Mouse (Mus musculus): ENCODE data around the gene Cbln3. TPM values are rescaled to one million over a fixed set of nuclear protein-coding genes. Genes with fewer than 3 reads are reported as not detected.

Gene Cbln3
- polyA plus RNA-seq, 1 experiment from 2014 or later, result 0.58 TPM

DNA sequence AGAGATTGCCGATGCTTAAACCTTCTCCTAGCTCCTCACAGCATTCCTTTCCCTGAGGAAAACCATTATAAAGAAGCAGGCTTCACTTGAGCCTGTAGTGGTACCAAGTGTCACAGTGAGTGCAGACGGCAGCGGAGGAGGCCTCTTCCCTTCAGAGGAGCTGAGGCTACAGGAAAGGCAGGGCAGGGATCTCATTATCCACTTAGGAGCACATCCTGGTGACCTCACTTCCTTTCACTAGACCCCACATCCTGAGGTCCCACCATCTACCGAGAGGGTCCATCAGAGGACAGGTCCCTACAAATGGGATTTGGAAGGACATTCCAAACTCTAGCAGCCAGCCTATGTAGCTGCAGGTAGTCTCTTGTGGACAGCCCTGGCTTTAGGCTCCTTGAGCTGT lies 26.6 kb downstream of the Cbln3 start:
- Histone ChIP-seq H3K4me3 (replicated peaks) (no peak overlapping the region), H3K36me3 (no peaks in the 10 kb centered on the region), H3K27me3 (replicated peaks) (no peaks in the 10 kb centered on the region), H3K4me2 (peak overlapping the region; percentile 15; the same call in 1 of the 2 replicates), H3K9me3 (replicated peaks) (no peaks in the 10 kb centered on the region), H3K4me1 (peaks cover 62% of the 10 kb centered on the region), H3K9ac (replicated peaks) (no peak overlapping the region), H3K27ac (replicated peaks) (no peak overlapping the region)
- 67% methylated on average over 4 of the region's 4 CpGs for WGBS
- ATAC-seq (ENCODE audit: low FRiP score), result no peak

DNA sequence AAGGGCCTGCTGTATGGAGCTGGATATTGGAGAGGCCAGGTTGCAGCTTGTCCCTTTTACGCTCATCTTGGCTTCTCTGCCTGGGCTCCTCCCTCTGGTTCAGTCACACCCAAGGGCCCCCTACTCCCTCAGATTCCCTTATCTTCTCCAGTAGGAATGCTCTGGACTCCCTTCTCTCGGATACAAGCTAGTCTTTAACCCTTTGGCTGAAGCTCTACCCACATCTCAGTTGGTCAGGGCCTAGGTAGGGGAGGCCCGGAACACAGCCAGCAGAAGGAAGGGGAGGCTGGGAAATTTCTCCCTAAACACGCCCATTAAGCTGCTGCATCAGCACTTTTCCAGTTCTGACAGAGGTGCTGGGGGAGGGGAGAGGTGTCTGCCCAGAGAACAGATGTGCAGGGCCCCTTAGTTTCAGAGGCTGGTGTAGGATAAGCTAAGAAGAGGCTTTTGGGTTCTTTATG lies 29.1 kb downstream of the Cbln3 start:
- peak; percentile 7 for ATAC-seq (ENCODE audit: low FRiP score)
- 3% methylated on average over 4 of the region's 4 CpGs for WGBS
- Histone ChIP-seq H3K9me3 (replicated peaks) (no peaks in the 10 kb centered on the region), H3K4me3 (replicated peaks) (peak overlapping the region; percentile 51), H3K36me3 (no peaks in the 10 kb centered on the region), H3K4me1 (peaks cover 61% of the 10 kb centered on the region), H3K9ac (replicated peaks) (peak overlapping the region; percentile 52), H3K27me3 (replicated peaks) (no peaks in the 10 kb centered on the region), H3K4me2 (peak overlapping the region; percentile 75), H3K27ac (replicated peaks) (peak overlapping the region; percentile 80)

DNA sequence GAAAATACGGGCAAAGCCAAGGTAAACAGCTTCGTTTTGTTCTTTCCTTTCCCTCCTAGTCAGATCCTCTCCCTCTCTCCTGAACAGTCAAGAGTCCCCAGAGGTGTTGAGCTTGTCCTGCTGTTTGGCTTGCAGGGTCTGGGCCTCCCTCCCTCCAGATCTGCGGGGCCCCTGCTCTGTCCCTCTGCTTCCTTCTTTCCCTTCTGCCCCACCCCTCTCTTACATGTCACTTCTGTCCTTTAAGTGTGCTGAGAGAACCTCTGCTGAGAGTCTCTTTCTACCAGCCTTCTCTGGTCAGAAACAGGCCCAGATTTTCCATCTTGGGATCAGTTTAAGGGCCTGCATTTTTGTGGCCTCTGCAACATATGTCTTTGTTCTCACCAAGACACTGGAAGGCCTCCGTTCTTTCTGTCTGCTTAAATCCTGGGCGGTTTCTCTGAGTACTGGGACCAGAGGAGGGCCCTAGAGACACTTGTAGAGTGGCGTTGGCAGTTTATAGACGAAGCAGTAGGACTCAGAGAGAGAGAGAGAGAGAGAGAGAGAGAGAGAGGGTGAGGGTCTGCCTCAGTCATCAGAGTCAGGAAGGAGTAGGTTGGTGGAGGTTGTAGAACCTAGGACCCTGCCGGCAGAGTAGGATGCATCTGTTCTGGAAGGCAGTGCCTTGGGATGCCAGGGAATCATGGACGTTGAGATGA lies 29.6 kb downstream of the Cbln3 start:
- Histone ChIP-seq H3K4me1 (peaks cover 58% of the 10 kb centered on the region), H3K36me3 (no peaks in the 10 kb centered on the region), H3K9ac (replicated peaks) (peak overlapping the region; percentile 52), H3K4me3 (replicated peaks) (peak overlapping the region; percentile 51), H3K4me2 (peak overlapping the region; percentile 75), H3K27ac (replicated peaks) (peak overlapping the region; percentile 80), H3K9me3 (replicated peaks) (no peaks in the 10 kb centered on the region), H3K27me3 (replicated peaks) (no peaks in the 10 kb centered on the region)
- 1% methylated on average over 9 of the region's 9 CpGs for WGBS
- peak; percentile 39 for ATAC-seq (ENCODE audit: low FRiP score)

DNA sequence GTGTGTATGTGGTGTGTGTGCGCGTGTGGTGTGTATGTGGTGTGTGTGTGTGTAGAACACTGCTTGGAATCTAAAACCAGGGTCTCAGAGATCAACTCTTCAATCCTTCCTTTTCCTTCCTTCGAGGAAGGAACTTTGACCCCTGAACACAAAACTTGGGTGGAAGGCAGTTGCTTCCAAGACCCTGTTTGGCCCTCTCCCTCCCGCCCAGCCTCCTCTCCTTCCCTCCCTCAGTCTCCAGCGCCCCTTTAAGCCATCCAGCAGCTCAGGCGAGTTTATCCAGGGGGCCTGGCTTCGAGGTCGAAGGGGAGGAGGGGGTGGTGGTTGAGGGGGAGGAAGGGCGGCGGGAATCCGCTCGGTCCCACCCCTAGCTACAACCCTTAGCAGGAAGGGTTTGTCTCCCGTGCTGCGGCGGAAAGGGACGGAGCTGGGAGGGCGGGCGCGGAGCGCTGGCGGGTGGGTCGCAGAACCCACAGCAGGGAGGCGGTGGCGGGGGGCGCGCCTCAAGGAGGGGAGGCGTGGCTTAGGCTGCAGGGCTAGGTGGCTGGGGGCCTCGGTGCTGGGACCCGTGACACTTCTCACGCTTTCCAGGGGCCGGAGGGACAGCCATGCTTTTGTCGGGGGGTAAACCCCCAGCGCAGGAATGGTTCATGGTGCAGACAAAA lies 30.4 kb downstream of the Cbln3 start, which contains the start of gene Nynrin:
Gene Nynrin (plus strand): TSS at position 390 of the 665 bp plus-strand sequence.
- H3K27me3 ChIP-seq (replicated peaks), result no peaks in the 10 kb centered on the region
- peaks cover 51% of the 10 kb centered on the region for H3K4me1 ChIP-seq
- H3K4me3 ChIP-seq (replicated peaks), result peak within 1 kb of the TSS; percentile 51
- 1% methylated on average over 33 of the region's 33 CpGs for WGBS
- peak; percentile 89 for ATAC-seq (ENCODE audit: low FRiP score)
- H3K36me3 ChIP-seq, result no peaks in the 10 kb centered on the region
- no peaks in the 10 kb centered on the region for H3K9me3 ChIP-seq (replicated peaks)
- peak within 1 kb of the TSS; percentile 80 for H3K27ac ChIP-seq (replicated peaks)
- H3K9ac ChIP-seq (replicated peaks), result peak within 1 kb of the TSS; percentile 52
- peak within 1 kb of the TSS; percentile 75 for H3K4me2 ChIP-seq

DNA sequence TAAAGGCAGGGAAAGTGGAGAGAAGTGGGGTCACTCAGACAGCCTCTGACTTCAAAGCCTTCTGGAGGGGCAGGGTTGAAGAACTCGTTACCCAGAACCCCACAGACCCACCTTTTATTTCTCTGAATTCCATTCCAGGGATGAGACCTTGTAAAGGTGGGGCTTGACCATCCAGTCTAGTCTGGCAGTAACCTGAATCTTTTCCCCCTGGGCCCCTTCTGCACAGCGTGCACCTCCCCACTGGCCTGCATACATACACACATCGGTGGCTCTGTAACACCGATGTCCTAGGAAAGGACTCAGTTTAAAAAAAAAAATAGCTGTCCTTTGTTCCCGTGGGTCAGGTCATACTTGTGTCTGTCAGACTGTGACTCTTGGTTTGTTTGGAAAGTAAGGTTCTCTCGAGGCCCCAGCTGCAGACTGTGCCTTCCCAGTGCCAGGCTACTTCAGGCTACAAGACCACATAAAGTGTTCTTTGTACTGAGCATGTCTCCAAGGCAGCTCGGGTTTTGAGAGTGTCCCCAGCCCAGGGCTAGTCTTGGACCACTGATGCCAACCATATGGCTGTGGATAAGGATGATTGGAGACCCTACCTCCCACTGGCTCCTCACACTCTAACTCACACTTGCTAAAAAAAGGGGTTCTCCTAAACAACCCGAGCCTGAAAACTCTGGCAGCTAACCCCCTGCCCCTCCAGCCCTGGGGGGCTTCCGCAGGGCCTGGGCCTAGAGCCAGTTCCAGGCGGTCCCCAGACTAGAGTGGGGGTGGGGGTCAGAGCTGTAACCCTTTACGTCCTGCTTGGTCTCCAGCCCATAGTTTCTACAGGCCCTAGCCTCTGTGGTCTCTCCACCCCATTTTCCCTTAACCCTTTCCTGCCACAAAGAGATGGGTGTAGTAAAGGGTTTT lies 31.3 kb downstream of the Cbln3 start:
- WGBS, result 6% methylated on average over 11 of the region's 11 CpGs
- ATAC-seq (ENCODE audit: low FRiP score), result peak; percentile 78
- Histone ChIP-seq H3K9me3 (replicated peaks) (no peaks in the 10 kb centered on the region), H3K4me3 (replicated peaks) (peak overlapping the region; percentile 51), H3K4me2 (peak overlapping the region; percentile 75), H3K9ac (replicated peaks) (peak overlapping the region; percentile 52; the same call in 1 of the 2 replicates), H3K27me3 (replicated peaks) (no peaks in the 10 kb centered on the region), H3K27ac (replicated peaks) (peak overlapping the region; percentile 80), H3K4me1 (peaks cover 45% of the 10 kb centered on the region), H3K36me3 (no peaks in the 10 kb centered on the region)

DNA sequence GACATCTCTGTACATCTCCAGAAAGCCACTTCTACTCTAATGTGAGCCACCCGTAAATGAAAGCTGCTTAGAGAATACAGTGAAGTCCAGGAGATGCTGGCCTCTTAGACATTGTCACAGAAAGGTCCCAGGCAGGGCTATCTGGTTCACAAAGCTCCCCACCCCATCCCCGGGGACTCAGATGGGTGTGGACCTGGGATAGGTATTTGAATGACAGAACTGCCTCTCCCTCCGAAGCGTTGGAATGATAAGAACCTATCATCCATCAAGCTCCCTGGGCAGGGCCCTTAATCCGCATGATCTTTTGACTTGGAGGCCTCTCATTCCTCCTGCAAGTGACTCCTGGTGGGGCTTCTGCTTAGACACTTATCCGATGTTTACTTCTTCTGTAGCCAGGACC lies 33.3 kb downstream of the Cbln3 start:
- 72% methylated on average over 6 of the region's 6 CpGs for WGBS
- no peak for ATAC-seq (ENCODE audit: low FRiP score)

DNA sequence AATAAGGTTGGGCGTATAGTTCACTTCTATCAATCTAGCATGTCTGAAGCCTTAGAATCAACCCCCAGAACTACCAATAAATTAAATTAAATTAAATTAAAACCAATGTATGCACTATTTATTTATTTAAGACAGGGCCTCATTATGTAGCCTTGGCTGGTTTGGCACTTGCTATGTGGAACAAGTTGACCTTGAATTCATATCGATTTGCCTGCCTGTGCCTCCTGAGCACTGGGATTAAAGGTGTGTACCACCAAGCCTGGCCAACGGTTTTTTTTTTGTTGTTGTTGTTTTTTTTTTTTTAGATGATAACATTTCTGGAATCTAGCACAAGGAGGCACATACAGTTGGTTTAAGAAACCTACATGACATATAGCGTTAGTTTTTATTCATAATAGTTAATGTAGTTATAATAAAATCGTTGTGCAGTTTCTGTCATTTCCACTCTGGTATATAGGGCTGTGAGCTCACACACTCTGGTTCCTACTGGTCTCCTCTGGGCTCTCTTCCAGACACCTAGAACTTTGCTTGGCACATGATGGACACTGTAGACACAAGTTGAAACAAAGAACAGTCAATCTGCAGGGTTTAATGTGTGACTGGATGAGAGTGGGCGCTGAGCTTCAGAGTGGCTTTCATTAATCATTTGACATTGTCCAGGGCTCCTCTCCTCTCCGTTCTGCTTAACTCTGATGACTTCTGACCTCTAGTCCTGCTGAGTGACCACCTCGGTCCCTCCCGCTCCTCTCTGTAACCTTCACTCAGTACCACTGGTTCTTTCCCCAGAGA lies 38.5 kb downstream of the Cbln3 start:
- 82% methylated on average over 9 of the region's 9 CpGs for WGBS
- ATAC-seq (ENCODE audit: low FRiP score), result no peak
- no peak overlapping the region for H3K4me2 ChIP-seq
- H3K9ac ChIP-seq (replicated peaks), result no peak overlapping the region
- no peaks in the 10 kb centered on the region for H3K9me3 ChIP-seq (replicated peaks)
- no peaks in the 10 kb centered on the region for H3K36me3 ChIP-seq
- no peak overlapping the region for H3K4me3 ChIP-seq (replicated peaks)
- no peaks in the 10 kb centered on the region for H3K27me3 ChIP-seq (replicated peaks)
- H3K27ac ChIP-seq (replicated peaks), result no peak overlapping the region
- H3K4me1 ChIP-seq, result no peaks in the 10 kb centered on the region

More for the DNA sequence above, 33.3 kb downstream of the Cbln3 start:
- no peak overlapping the region for H3K9ac ChIP-seq (replicated peaks)
- H3K4me3 ChIP-seq (replicated peaks), result no peak overlapping the region
- H3K4me1 ChIP-seq, result peaks cover 26% of the 10 kb centered on the region
- H3K4me2 ChIP-seq, result no peak overlapping the region
- H3K27me3 ChIP-seq (replicated peaks), result no peaks in the 10 kb centered on the region
- H3K9me3 ChIP-seq (replicated peaks), result no peaks in the 10 kb centered on the region
- H3K36me3 ChIP-seq, result no peaks in the 10 kb centered on the region
- H3K27ac ChIP-seq (replicated peaks), result no peak overlapping the region

DNA sequence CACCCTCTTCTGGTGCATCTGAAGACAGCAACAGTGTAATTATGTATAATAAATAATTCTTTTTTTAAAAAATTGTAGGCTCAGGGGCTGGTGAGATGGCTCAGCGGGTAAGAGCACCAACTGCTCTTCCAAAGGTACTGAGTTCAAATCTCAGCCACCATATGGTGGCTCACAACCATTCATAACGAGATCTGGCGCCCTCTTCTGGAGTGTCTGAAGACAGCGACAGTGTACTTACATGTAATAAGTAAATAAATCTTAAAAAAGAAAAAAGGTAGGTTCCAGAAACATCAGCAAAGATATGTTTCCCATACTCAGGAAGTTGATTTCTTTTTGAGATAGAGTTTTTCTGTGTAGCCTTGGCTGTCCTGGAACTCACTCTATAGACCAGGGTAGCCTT lies 41.4 kb downstream of the Cbln3 start:
- Histone ChIP-seq H3K36me3 (no peaks in the 10 kb centered on the region), H3K4me1 (no peaks in the 10 kb centered on the region), H3K4me3 (replicated peaks) (no peak overlapping the region), H3K27me3 (replicated peaks) (no peaks in the 10 kb centered on the region), H3K4me2 (no peak overlapping the region), H3K9ac (replicated peaks) (no peak overlapping the region), H3K27ac (replicated peaks) (no peak overlapping the region), H3K9me3 (replicated peaks) (no peaks in the 10 kb centered on the region)
- ATAC-seq (ENCODE audit: low FRiP score), result no peak
- 86% methylated on average over 4 of the region's 4 CpGs for WGBS

DNA sequence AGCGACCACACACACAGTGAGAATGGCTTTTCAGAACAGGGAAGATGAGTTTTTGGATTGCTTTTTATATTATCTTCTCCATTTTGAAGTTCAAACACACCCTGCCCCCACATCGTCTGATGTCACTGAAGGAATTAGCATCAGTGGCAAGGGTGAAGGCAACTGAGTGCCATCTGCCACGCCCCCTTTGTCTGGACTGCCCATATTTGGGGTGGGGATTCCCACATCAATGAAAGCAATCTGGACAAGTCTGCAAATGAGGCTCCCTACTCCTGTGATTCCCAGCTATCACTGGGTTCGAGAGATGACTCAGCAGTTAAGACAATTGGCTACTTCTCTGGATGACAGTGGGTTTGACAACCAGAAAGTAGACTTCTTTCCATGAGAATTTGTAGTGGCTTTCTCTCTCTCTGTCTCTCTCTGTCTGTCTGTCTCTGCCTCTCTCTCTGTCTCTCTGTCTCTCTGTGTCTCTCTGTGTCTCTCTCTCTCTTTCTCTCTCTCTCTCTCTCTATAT lies 43.3 kb downstream of the Cbln3 start:
- H3K27ac ChIP-seq (replicated peaks), result no peak overlapping the region
- H3K9me3 ChIP-seq (replicated peaks), result no peaks in the 10 kb centered on the region
- no peak overlapping the region for H3K4me2 ChIP-seq
- no peaks in the 10 kb centered on the region for H3K36me3 ChIP-seq
- ATAC-seq (ENCODE audit: low FRiP score), result no peak
- no peaks in the 10 kb centered on the region for H3K4me1 ChIP-seq
- no peak overlapping the region for H3K4me3 ChIP-seq (replicated peaks)
- H3K9ac ChIP-seq (replicated peaks), result no peak overlapping the region
- WGBS, result 60% methylated on average over 4 of the region's 4 CpGs
- H3K27me3 ChIP-seq (replicated peaks), result no peaks in the 10 kb centered on the region

DNA sequence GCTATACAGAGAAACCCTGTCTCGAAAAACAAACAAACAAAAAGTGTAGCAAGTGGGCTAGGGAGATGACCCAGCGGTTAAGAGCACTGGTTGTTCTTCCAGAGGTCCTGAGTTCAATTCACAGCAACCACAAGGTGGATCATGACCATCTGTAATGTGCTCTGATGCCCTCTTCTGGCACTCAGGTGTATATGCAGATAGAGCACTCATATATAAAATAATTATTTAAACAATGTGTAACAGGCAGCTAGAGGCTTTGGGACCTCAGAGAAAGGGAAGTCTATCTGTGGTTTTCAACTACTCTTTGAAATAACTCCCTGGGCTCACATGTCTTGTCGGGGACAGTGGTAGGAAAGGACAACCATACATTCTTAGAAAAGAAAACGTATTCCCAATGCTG lies 45.5 kb downstream of the Cbln3 start:
- 88% methylated on average over 4 of the region's 4 CpGs for WGBS

More for the DNA sequence above, 45.5 kb downstream of the Cbln3 start:
- H3K27me3 ChIP-seq (replicated peaks), result no peaks in the 10 kb centered on the region
- no peak for ATAC-seq (ENCODE audit: low FRiP score)
- H3K9me3 ChIP-seq (replicated peaks), result no peaks in the 10 kb centered on the region
- H3K9ac ChIP-seq (replicated peaks), result no peak overlapping the region
- no peak overlapping the region for H3K4me2 ChIP-seq
- no peaks in the 10 kb centered on the region for H3K36me3 ChIP-seq
- H3K27ac ChIP-seq (replicated peaks), result no peak overlapping the region
- H3K4me1 ChIP-seq, result 0 out of 2 replicates have a peak, but pooled peaks cover 4% of the 10 kb centered on the region
- no peak overlapping the region for H3K4me3 ChIP-seq (replicated peaks)

Measured in neural tube, embryonic 15.5 days (tissue).